Mouse (Mus musculus): ENCODE data around the gene Nle1. TPM values are rescaled to one million over a fixed set of nuclear protein-coding genes. Genes with fewer than 3 reads are reported as not detected.
"Not testable (repeated sequence)": the region's sequence is repeated elsewhere in the genome, so short reads cannot be mapped to it uniquely, and the experiment has no call there.

Gene Nle1
- polyA plus RNA-seq, 1 experiment from 2014 or later = 10.8 TPM

GRCm38 (mm10) chr11:82930391-82930955 is 22.3 kb upstream of the Nle1 start:
- not testable (repeated sequence) for H3K27me3 ChIP-seq (replicated peaks; ENCODE audit: insufficient read depth, low read length); H3K9me3 ChIP-seq (ENCODE audit: low read length); H3K27ac ChIP-seq (ENCODE audit: low read length); H3K36me3 ChIP-seq (ENCODE audit: insufficient read depth, low read length); ATAC-seq; DNase-seq (ENCODE audit: low spot score); H3K4me1 ChIP-seq (ENCODE audit: insufficient read depth, low read depth, low read length)
- peak overlapping the region; percentile 46; the same call in 1 of the 2 replicates for H3K9ac ChIP-seq (replicated peaks; ENCODE audit: low read depth)
- 6% methylated on average over 51 of the region's 85 CpGs for WGBS
- H3K4me3 ChIP-seq (ENCODE audit: low read depth, low read length) = peak overlapping the region; percentile 63
- H3K4me2 ChIP-seq (replicated peaks; ENCODE audit: low read depth, low read length) = peak overlapping the region; percentile 88

- TF ChIP-seq EP300 (IDR thresholded peaks at IDR 0.05) = no peak
- no peak for TF ChIP-seq CTCF (IDR thresholded peaks at IDR 0.05)
- H3K4me1 ChIP-seq (ENCODE audit: insufficient read depth, low read depth, low read length) = no peaks in the 10 kb centered on the region
- no peak overlapping the region for H3K27ac ChIP-seq (ENCODE audit: low read length)
- 33% methylated on average over 3 of the region's 3 CpGs for WGBS
- H3K9ac ChIP-seq (replicated peaks; ENCODE audit: low read depth) = no peak overlapping the region
- H3K36me3 ChIP-seq (ENCODE audit: insufficient read depth, low read length) = no peaks in the 10 kb centered on the region
- H3K4me2 ChIP-seq (replicated peaks; ENCODE audit: low read depth, low read length) = no peak overlapping the region; the same call in 1 of the 2 replicates
- ATAC-seq (no peak), DNase-seq (ENCODE audit: low spot score) (peak; percentile 21)
- no peaks in the 10 kb centered on the region for H3K9me3 ChIP-seq (ENCODE audit: low read length)
- H3K4me3 ChIP-seq (ENCODE audit: low read depth, low read length) = peak overlapping the region; percentile 63; the same call in 1 of the 2 replicates
- H3K27me3 ChIP-seq (replicated peaks; ENCODE audit: insufficient read depth, low read length) = 0 out of 2 replicates have a peak, but pooled peaks cover 8% of the 10 kb centered on the region
These were observed 21.4 kb upstream of the Nle1 start for GRCm38 (mm10) chr11:82929633-82929950.

GRCm38 (mm10) chr11:82928897-82929632 is 20.9 kb upstream of the Nle1 start:
- H3K36me3 ChIP-seq (ENCODE audit: insufficient read depth, low read length) = no peaks in the 10 kb centered on the region
- H3K27ac ChIP-seq (ENCODE audit: low read length) = no peak overlapping the region
- H3K4me1 ChIP-seq (ENCODE audit: insufficient read depth, low read depth, low read length) = no peaks in the 10 kb centered on the region
- H3K4me3 ChIP-seq (ENCODE audit: low read depth, low read length) = no peak overlapping the region
- 27% methylated on average over 20 of the region's 20 CpGs for WGBS
- H3K27me3 ChIP-seq (replicated peaks; ENCODE audit: insufficient read depth, low read length) = 0 out of 2 replicates have a peak, but pooled peaks cover 5% of the 10 kb centered on the region
- ATAC-seq = no peak
- no peak overlapping the region for H3K4me2 ChIP-seq (replicated peaks; ENCODE audit: low read depth, low read length)
- DNase-seq (ENCODE audit: low spot score) = no peak
- no peak for TF ChIP-seq EP300 (IDR thresholded peaks at IDR 0.05)
- TF ChIP-seq CTCF (IDR thresholded peaks at IDR 0.05) = no peak
- no peaks in the 10 kb centered on the region for H3K9me3 ChIP-seq (ENCODE audit: low read length)
- H3K9ac ChIP-seq (replicated peaks; ENCODE audit: low read depth) = no peak overlapping the region

GRCm38 (mm10) chr11:82923910-82924309 is 15.7 kb upstream of the Nle1 start:
- H3K9ac ChIP-seq (replicated peaks; ENCODE audit: low read depth); H3K27ac ChIP-seq (ENCODE audit: low read length); H3K9me3 ChIP-seq (ENCODE audit: low read length); H3K4me2 ChIP-seq (replicated peaks; ENCODE audit: low read depth, low read length); ATAC-seq; H3K36me3 ChIP-seq (ENCODE audit: insufficient read depth, low read length); H3K4me1 ChIP-seq (ENCODE audit: insufficient read depth, low read depth, low read length); H3K4me3 ChIP-seq (ENCODE audit: low read depth, low read length); H3K27me3 ChIP-seq (replicated peaks; ENCODE audit: insufficient read depth, low read length); DNase-seq (ENCODE audit: low spot score): not testable (repeated sequence)
- 34% methylated on average over 6 of the region's 6 CpGs for WGBS

- Histone ChIP-seq H3K4me1 (ENCODE audit: insufficient read depth, low read depth, low read length) (no peaks in the 10 kb centered on the region), H3K36me3 (ENCODE audit: insufficient read depth, low read length) (no peaks in the 10 kb centered on the region), H3K27me3 (replicated peaks; ENCODE audit: insufficient read depth, low read length) (no peaks in the 10 kb centered on the region), H3K9ac (replicated peaks; ENCODE audit: low read depth) (no peak overlapping the region), H3K4me3 (ENCODE audit: low read depth, low read length) (no peak overlapping the region), H3K27ac (ENCODE audit: low read length) (no peak overlapping the region), H3K4me2 (replicated peaks; ENCODE audit: low read depth, low read length) (no peak overlapping the region), H3K9me3 (ENCODE audit: low read length) (no peaks in the 10 kb centered on the region)
- DNase-seq (ENCODE audit: low spot score) (no peak), ATAC-seq (no peak)
- WGBS = 76% methylated on average over 4 of the region's 4 CpGs
- TF ChIP-seq EP300 (IDR thresholded peaks at IDR 0.05) = no peak
- TF ChIP-seq CTCF (IDR thresholded peaks at IDR 0.05) = no peak
These were observed 13.5 kb upstream of the Nle1 start for GRCm38 (mm10) chr11:82921691-82922090.

- DNase-seq (ENCODE audit: low spot score) = no peak
- no peak overlapping the region for H3K4me2 ChIP-seq (replicated peaks; ENCODE audit: low read depth, low read length)
- no peak overlapping the region for H3K4me3 ChIP-seq (ENCODE audit: low read depth, low read length)
- H3K9ac ChIP-seq (replicated peaks; ENCODE audit: low read depth) = no peak overlapping the region
- ATAC-seq = no peak
- H3K27ac ChIP-seq (ENCODE audit: low read length) = no peak overlapping the region
- 28% methylated on average over 10 of the region's 10 CpGs for WGBS
- H3K36me3 ChIP-seq (ENCODE audit: insufficient read depth, low read length) = no peaks in the 10 kb centered on the region
- TF ChIP-seq EP300 (IDR thresholded peaks at IDR 0.05) (no peak), CTCF (IDR thresholded peaks at IDR 0.05) (no peak)
- no peaks in the 10 kb centered on the region for H3K4me1 ChIP-seq (ENCODE audit: insufficient read depth, low read depth, low read length)
- H3K9me3 ChIP-seq (ENCODE audit: low read length) = no peaks in the 10 kb centered on the region
- no peaks in the 10 kb centered on the region for H3K27me3 ChIP-seq (replicated peaks; ENCODE audit: insufficient read depth, low read length)
These were observed 12.6 kb upstream of the Nle1 start for GRCm38 (mm10) chr11:82920768-82921167.

All from lung, postnatal 0 days (tissue).